Mouse (Mus musculus): Measurements from ENCODE around the gene Etv1.

DNA sequence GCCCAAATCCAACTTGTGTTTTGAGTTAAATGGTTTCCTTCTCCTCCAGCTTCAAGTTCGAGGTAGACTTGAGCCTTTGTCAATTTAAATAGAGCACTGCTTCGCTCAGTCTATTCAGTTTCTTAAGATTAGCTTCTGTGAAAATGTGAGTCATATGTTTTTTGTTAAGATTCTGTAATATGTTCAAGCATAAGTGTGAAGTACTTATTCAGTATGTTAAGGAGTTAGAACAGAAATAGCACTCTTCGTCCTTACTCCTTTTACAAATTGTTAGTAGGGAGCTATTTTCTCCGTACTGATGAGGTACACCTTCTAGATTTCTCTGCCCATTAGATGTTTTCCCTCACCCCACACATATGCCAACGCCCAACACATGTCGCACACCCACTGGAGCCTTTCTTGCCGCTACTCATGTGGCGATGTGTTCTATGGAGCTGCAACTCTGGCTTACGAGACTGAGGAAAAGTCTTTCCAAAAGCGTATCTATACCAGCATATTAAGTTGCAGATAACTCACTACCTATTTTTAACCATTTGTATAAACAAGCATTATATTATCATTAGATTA, 10.7 kb downstream of the Etv1 start:
- TF ChIP-seq CTCF (IDR thresholded peaks at IDR 0.05; ENCODE audit: control insufficient read depth, insufficient read depth, insufficient read length) (no peak), FOSL1 (IDR thresholded peaks at IDR 0.05; ENCODE audit: insufficient read depth, low read length, poor library complexity, severe bottlenecking) (no peak), USF1 (IDR thresholded peaks at IDR 0.05; ENCODE audit: low read depth) (no peak), CEBPB (IDR thresholded peaks at IDR 0.05; ENCODE audit: low read depth) (no peak)
